Mouse (Mus musculus) naive thymus-derived CD4-positive, alpha-beta T cell, adult 2 months (primary cell): Measurements from ENCODE around the gene Cisd2.

Experiments used
- DNase-seq: peaks from one replicate; pipeline ENCODE4 v3.0.0-alpha.2; 2011; ENCODE audit warnings: low read depth

The Cisd2 gene

DNA sequence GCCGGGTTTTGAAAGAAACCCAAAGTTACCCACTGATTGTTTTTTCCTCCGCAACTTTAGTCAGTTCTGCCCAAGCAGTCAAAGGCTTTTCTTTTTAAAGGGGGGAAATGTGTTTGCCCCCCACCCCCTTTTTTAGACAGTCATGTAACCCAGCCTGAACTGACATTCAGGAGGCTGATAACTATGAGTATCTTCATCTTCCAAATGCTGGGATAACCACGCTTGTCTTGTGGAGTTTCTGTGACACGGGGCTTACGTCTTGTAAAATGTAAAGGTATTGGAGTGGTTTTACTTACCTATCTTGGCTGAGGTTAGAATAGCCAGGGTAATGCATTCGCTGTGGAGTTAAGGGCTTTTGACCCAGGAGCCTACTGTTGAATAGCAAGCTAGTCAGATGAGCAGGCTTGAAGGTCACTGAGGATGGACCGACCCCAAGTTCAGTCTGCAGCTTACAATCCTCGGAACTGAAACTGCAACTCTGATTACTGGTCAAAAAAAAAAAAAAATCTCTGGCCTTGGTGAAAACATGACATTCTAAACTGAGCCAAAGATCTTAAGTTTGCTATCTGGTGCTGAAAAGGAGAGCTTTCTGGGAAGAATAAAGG, at the start of gene Cisd2:
Cisd2 (minus strand) TSS at position 318 of the 605 bp plus-strand sequence.
- no peak for DNase-seq

DNA sequence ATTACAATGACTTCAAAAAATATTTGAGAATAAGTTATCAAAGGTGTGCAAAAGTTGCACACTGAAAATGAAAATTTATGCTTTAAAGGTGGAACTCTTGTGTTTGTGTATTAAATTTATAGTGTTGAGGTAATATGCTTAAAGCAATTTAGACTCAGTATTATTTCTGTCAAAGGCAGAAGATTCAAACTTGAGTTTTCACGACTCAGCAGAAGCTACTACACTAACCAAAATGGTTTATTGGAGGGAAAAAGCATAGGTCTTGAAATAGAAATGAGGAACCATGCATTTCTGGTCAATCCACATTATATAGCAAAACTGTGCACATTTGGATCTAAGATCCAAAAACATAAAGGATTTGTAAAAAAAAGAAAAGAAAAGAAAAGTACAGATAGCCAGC, 47.1 kb upstream of the Cisd2 start:
- no peak for DNase-seq

DNA sequence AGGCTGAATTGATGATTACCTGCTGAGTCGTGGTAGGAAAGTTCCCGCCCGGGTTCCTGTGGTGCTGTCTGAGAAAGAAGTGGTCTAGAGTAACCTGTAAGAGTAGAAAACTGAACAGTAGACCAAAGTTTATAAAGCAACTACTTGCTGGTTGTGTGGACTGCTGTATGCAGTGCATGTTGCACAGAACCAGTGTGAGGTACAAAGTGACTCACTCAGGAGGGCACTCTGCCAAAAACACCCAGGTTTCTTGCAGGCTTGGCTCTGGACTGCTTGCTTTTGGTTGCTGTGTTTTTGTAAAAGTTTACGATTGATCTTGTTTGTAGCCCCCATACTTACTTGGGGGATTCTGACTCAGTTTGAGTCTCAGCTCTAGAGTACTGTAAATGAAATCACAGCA, 46.2 kb upstream of the Cisd2 start:
- no peak for DNase-seq

DNA sequence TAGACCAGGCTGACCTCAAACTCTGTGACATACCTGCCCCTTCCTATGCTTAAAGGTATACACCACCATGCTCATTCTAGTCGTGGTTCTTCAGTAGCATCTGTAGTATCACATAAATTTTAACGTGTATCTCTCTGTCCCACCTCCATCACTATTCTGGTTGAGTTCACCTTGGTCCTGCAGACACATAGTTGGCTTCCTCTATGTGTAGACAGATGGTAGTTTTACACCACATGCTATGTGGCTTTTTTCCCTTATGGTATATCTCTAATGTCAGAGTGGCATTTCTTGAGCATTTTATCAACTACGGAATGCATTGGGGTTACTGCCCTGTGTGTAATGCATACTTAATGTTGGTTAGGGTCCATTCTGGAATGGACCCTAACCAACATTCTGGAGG, 45.4 kb upstream of the Cisd2 start:
- DNase-seq: no peak

DNA sequence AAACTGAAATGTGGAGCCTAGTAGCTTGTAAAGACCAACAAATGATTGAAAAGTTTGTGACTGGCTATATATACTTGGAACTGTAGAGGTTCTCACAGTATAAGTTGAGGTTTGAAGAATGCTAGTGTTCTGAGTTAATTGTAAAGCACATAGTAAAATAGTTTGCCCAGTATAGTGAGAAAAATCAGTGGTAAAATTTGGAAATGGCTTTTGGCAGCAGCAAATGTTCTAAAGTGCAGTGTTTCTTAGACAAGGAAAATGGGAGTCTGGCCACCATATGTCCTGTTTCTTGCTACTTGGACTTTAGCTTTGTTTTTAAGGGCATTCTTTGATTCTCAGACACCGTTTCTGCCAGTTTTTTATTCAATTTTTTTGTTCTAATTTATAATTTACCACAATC, 44.7 kb upstream of the Cisd2 start:
- no peak for DNase-seq

DNA sequence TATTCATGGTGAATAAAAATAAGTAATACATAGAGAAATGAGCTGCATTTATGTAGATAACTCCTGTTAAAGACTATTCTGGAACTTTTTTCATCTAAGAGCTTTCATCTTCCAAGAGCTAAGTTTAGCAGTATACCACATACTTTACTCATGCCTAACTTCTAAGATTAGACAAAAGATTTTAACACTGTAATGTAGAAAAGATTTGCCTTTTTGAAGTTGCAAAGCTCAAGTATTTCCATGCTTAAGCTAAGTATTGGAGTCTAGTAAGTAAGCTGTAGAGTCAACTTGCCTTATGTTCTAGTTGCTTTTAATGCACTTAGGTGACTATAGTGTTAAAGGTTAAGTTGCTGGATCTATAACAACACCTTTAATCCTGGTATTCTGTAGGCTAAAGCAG, 35.3 kb upstream of the Cisd2 start:
- DNase-seq: no peak

DNA sequence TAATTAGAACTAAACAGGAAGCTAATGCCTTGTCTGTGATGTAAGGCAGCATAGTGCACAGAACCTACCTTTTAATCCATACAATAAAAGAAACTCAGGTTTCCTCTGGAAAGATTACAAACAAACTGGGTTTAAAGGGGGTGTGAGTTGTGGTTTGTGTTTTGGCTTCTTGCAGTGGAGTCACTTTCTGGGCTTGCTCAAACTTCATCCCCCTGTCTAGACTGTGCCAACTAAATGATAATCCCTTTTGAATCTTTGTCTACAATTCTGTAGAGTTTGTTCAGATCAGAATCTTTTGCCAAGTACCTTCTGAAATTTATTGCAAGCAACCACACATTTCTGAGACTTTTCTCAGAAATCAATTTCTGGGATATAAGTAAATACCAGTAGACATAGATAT, 21.2 kb upstream of the Cisd2 start:
- DNase-seq: no peak

DNA sequence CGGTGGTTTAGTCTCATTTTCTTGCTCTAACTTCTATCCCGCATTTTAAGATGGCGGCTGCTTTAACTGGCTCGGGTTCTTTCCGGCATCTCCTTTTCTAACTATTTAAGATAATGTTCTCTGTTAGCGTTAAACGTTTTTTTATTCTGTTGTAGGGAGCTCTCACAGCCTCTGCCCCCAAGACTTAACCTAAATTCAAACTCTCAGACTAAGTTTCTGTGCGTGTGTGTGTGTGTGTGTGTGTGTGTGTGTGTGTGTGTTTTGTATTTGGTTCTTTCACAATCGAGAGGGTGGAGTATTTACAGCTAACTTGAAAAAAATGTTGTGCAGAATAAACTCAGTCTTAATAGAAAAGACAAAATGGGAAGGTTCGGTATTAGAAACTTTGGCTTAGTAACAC, 16.9 kb upstream of the Cisd2 start:
- no peak for DNase-seq

DNA sequence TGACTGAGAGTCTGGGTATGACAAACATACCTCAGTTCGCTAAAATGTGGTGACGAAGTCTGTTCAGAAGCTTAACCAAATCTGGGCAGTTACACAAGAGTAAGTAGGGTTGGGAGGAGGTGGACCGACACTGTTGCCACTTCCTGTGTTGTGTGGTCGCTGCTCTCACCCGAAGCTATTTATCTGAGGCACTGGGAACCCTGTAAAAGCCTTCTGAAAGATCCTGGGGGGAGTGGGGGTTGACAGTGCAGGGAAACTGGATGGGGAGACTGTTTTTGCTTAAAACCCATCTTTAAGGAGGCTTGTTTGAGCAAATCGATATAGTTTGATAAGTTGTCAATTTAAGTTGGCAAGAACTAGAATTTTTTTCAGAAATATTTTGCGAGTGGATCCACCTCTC, 16.5 kb upstream of the Cisd2 start:
- peak; percentile 82 for DNase-seq

DNA sequence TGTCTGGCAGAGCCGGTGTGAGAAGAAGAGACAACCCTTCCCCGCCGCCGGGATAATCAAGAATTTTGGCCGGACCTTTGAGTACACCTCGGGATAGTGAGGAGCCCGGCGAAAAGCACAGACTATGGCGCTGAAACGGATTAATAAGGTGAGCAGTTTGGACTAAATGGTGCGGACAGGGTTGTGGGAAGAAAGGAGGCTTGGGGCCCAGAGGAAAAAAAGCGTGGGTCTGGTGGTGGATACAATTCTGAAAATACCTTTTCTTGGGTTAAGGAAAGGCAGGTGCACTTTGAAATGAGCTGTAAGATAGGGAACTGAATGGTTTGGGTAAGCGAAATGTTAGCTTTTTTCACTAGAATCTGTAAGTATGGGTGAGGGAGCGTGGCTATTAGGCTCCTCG, 15.9 kb upstream of the Cisd2 start:
- no peak for DNase-seq

DNA sequence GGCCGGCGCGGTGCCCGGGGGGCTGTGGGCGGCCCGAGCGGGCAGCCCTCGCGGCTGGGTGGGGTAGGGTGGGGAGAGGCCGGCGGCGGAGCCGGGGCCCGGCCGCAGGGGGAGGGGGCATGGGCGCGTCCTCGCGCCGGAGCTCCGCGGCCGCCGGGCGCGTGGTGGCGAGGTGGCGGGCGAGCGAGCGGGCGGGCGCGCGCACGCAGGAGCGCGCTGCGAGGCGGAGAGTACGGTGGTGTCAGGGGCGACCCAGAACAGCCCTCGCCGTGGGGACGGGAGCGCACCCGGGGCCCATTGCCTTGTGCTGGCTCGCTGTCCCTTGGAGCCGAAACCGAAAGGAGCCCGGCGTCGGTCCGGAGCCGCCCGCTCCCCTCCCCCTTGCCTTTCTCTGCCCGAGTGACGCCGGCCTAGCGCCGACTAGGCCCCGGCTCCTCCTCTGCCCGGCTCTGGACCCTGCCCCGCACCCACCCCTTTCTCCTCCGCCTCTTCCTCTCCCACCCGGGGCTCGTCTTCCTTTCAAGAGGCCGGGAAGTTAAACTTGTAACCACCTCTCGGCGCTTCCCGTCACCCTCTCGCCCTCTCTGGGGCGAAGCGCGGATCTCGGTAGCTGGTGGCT, 15.3 kb upstream of the Cisd2 start:
- DNase-seq: peak; percentile 92

DNA sequence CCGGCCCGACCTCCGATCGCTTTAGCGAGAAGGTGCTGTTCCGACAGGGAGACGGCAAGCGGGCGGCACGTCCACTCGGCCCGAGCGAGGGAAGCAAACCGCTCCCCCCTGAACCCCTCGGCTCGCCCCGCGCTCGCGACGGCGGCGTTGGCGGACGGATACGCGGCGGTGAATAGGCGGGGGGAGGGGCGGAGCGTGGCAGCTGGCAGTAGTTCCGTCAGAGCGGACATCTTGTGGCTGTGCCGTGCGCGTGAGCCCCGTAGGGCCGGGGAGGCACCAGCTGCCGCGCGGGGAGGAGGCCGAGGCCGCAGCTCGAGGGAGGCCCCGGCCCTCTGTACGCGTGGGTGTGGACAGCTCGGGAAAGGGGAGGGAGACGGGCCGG, 14.8 kb upstream of the Cisd2 start:
- DNase-seq: peak; percentile 96

DNA sequence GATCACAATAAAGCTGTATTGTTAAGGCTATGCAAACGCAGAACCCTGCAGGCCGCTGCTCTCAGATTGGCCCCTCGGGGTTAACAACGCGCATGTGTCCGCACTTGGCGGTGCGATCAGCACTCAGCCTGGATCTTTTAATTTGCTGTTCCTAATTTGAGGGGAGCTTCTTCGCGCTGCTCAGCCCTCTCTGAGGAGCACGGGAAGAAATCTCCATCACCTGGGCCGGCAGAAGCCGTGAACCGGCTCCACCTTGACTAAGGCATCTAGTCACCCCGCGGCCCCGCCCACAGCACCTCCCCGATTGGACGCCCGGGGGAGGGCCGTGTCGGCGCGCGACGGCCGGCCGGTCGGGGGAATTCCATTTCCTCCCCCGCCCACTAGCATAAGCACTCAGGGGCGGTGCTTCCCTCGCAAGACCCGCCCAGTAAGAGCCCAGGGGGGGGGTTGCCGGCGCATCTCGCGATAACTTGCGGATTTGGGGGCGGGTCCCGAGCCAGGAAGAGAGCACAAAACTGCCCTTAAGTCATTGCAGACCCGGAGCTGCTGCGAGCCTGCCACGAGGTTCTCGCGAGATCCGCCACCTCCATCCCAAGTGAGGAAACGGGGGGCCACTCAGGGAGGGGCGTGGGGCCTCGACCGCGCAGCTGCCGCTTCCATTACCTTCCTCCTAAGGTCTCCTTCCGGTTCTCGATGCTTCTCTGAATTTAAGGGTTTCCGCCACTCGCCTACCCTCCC, 14.2 kb upstream of the Cisd2 start, which contains the start of gene Ube2d3:
Ube2d3 (plus strand) TSS at position 392 of the 738 bp plus-strand sequence.
- peak; percentile 99 for DNase-seq

DNA sequence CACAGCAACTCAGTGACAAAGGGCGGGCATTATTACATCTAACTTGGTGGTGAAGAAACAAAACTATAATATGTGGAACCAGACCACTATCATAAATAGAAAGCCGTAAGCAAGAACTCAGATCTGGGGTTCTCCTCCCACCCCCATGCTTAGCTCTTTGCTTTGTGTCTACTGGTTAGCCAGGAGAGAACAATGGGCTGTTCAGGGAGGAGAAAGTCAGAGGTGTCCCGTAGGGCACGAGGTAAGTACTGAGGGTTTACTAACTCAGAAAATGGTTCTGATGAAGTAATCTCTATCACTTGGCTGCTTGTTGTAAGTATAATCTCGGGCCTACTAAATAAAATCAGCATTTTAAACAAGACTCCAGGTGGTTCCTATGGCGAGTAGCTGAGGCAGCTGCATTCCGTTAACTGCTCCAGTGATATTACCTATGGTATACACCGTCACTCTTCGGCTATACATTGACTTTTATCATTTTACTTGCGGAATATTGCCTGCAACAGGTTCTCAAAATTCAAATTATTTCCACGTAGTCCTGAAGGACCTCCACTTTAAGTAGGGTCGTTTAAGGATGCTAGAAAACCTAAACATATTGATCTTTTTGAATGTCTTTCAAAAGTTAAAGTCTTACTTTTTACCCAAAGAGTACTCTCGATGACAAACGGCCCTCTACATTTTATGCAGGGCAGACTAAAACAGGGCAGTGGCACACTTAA, 13.3 kb upstream of the Cisd2 start:
- no peak for DNase-seq

DNA sequence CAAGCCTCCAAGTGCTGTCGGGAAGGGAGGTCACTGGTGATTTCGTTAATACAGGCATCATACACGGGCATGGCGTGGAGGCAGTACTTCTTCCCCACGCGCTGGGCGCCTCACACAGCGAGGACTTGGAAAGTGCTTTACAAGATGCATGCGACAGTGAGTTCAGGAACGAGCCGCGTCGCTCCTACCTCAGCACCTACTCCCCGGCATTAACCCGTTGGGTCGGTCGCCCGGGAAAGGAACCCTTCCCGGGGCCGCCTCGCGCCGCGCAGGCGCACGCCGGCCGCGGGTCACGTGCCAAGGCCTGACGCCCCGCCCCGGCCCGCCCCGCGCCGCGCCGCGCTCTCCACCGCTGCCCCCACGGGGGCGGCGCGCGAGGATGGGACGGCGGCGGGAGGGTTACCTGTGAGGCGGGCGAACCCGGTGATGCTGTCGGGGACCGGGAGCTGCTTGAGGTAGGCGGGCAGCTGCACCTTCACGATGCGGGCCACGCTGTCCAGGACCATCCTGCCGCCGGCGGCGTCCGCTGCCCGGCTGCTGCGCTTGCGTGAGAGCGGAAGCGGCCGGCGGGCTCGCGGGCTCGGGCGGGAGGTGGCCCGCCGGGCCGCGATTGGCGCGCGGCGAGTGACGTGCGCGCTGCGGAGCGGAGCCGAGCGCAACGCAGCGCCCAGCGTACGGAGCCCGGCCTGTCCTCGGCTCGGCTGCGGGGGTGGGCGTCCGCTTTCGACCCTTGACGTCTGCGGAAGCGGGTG, 693 bp downstream of the Cisd2 start:
- peak; percentile 92 for DNase-seq

DNA sequence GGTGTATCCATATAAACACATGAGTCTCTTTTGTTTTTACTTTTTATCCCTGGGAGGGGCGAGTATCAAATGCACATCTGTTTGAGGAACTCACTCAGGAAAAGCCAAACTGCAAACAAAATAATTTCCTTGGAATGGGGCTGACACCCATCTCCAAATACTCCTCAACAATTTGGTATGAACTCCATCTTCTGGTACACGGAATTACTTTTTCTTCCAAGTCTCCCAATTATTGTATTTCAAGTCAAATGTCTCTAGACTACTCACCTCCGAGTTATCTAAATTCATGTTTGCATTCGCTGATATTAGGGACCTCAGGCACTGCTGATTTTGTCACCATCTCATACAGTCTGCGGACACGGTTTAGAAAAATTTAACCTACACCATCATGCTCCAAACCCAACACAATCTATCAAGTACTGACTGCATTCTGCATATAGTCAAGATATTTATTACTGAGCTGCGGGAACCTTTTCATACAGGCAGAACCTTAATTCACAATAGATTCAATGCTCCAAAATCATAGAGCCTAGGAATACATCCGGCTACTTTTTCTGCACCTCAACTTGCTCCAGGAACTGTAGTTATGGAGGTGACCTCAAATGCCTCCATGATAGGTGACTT, 1.4 kb downstream of the Cisd2 start:
- DNase-seq: no peak

DNA sequence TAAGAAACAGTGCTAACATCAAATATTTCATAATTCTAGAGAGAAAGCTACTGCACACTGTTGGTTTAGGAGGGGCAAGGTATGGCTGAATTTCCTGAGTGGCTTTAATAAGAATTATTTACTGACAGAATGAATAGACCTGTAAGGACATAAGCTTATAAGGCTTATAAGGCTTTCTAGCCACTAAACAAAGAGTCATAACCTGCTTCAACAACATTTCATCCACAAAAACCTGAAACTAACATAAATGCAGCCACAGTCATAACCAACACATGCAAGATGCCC, 2.5 kb downstream of the Cisd2 start:
- no peak for DNase-seq

DNA sequence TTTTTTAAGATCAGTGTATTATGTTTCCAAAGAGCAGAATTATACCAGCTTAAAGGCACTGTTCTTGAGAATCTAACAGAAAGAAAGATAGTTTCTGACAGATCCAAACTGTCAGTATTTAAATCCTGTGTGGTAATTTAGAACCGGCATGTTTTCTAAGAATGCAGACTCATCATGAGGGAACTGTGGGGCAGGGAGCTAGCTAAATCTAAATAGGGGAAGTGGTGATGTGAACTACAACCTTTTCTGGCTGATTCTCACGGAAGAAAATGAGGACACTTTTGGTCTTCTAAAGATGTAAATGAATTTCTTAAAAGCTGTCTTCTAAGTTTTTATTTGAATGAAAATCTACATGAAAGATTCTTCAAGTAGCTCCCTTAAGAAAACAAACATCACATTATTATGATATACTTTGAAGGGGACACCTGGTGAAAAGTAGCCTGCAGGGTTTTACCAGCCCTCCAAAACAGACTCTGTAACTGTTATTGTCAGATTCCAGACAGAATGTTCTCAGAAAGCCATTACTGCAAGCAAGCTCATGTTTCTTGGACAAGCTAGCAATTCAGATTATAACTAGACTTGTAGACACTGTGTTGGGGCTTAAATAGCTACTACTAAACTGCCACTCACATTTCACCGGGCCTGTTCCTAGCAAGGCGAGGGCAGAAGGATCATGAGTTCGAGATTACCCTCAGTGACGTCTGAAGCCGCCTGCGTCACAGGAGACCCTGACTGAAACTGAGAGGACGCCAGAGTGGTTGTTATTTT, 3.0 kb downstream of the Cisd2 start:
- no peak for DNase-seq

DNA sequence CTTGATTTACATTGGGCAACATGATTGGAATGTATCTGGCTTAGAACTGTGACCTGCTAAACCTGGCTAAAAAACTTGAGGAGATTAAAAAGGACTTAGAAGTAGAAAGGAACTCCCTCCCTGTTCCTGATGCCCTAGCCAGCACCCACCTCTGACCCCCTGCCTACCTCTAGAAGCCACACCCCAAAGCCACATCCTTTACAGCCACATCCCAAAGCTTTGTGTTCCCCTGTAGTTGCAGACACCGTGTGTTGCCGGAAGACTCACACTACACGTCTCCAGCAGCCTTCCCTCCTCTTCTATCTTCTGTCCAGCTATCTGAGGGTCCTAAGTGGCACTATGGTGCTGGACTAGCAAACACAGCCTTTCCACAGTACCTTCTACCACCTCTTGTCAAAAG, 5.9 kb downstream of the Cisd2 start:
- DNase-seq: peak; percentile 65

DNA sequence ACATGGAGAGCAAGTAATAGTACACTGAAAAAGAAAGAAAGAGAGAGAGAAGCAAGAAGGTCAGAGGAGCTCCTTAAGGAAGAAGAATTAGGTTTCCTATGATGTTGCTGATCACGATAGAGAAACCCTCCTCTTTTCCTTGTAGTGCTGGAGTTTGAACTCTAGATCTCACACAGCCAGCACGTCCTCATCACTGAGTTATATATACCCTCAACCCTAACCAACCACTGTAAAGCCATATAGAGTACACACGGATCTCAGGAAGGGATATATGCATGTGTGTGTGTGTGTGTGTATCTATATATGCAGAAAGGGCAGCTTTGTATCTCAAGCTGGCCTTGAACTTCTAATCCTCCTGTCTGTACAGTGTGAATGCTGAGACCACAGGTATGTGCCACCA, 6.5 kb downstream of the Cisd2 start:
- no peak for DNase-seq

DNA sequence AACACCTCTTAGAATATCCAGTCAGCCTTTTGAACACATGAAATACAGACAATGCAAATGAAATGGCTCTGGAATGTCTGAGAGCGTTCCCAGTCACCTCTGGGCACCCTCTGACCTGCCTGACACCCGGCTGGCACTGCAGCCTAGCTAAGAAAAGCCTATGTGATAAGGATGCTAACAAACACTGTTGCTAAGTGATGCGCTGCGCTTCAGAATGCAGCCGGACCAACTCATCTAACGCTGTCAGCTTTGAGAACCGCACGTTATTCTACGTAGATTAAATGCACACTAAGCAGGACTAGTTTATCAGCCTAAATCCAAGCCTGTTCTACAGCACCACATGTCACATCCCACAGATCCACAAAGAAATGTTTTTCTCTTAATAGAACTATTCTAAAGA, 11.9 kb downstream of the Cisd2 start:
- no peak for DNase-seq
